Mouse (Mus musculus) right cerebral cortex, postnatal 36 days (tissue): Measurements from ENCODE around the gene Acox2.
"Not testable (repeated sequence)": the region's sequence is repeated elsewhere in the genome, so short reads cannot be mapped to it uniquely, and the experiment has no call there.

Source experiments
- DNase-seq, 2 experiments: peaks; one replicate each; pipeline ENCODE4 v3.0.0; 2022; ENCODE audit warnings: low spot score in 2 of 2, mixed read lengths in 1 of 2

The Acox2 gene

DNA sequence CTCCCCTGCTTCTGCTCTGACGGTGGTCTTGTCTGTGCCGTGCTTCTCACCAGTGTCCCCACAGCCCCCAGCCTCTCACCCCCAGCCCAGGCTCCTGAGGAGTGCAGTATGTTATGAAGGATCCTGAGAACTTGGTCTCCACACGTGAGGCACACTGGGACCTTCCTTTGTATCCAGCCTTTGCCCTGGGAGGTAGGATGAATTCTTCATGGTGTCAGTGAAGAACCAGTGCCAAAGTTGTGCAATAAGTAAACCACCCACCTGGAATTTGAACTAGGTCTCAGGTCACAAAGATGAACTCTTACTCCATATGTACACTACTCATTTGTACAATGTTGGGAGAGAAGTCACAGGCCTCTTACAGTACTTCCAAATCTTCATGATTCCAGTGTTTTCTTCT, at the start of gene Acox2:
Gene Acox2 (minus strand): TSS at position 188 of the 400 bp plus-strand sequence.
- DNase-seq: no peak

DNA sequence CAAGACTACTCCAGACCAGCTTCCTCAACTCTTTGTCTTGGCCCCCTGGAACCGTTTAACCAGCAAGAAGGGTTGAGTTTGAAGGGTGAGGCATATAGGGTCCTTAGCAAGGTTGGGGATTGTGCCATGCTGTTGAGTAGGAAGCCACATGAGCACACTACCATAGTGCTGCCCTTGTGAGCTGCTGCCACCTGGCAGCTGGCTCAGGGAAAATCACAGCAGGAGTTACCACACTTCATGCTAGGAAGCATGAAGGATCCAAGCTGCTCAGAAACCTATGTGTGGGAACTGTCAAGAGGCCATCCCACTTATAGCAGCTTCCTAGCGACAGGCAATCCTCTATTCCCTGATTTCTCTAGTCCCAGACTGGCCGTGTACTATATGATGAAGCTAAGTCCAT, 49.5 kb upstream of the Acox2 start:
- DNase-seq: no peak

DNA sequence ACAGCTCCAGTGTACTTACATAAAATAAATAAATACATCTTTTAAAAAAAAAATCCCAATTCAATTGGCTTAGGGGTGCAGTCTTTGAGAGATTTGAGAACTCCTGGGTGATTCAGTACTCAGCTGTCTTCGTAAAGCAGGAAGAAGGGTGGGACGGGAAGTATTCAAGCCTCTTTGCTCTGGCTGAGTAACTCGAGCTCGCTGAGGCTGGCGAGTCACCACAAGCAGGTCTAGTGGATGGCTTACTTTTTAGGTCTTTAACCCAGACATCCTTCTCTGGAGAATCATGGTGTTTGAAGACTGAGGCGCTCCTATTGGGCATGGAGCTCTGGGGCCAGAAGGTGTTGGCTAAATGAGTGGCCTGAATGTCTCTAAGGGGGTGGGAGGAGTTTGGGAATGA, 47.7 kb upstream of the Acox2 start:
- no peak for DNase-seq

DNA sequence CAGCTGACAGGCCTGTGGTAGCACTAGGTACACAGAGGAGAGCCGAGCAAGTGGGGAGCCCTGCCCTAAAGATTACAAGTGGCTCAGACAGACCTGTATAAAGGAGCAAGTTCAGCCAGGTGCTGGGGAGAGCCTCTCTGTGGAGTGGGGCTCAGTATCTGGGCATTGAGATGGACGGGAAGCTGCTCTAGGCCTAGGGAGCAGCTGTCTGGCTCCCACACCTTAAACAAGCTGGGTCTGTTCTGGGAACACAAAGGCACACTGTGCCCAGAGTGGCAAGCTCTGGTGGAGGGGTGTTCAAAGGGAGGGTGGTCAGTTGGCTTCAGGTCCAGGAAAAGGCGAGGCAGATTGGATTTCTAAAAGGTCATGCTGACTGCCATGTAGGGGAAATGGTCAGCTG, 45.9 kb upstream of the Acox2 start:
- DNase-seq: no peak

DNA sequence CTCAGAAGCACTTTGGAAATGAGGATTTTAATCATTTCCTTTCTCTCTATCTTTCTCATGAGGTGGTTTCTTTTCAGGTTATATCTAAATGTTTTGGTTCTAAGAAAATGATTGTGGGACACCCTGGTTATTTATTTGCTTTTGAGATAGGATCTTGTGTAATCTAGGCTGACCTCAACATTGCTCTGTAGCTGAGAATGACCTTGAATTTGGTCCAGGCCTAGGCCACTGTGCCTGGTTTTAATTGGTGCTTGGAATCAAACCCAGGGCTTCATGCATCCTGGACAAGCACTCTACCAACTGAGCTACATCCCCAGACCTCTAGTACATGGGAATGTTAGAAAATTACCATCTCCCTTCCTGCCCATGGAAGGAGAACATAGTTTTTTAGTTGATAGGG, 44.9 kb upstream of the Acox2 start:
- no peak for DNase-seq

DNA sequence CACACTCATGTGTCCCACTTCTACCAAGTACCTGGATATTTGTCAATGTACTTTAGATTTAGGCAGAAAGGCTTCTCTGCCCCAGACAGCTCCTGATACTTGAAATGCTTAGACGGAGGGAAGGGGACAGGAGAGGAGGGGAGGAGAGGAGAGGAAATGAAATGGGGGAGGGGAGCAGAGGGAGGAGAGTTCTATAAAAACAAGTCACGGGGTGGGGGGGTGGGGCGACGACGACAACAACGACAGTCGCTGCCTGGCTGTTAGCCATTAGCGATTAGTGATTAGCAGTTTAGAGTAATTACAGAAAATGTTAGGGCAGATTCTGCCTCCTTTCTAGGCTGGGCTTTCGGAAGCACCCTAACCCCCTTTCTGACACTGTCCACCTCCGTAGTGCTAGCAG, 43.5 kb upstream of the Acox2 start:
- no peak for DNase-seq

DNA sequence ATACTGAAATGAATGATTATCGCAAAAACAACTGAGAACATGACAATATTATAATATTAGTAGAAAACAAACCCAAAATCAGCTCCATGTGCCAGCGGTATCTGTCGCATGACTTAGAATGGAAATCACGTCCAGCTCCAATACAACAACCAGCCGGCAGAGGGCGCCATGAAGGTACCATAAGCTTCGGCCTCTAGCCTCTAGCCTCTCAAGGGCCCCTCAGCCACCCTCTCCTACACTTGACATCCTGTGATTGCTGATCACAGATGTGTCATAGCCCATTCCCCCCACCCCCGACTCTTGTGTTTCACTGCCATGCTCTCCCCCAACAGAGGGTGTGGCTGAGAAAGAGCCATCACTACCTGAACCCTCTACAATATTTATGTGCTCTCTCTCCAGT, 41.1 kb upstream of the Acox2 start:
- DNase-seq: no peak

DNA sequence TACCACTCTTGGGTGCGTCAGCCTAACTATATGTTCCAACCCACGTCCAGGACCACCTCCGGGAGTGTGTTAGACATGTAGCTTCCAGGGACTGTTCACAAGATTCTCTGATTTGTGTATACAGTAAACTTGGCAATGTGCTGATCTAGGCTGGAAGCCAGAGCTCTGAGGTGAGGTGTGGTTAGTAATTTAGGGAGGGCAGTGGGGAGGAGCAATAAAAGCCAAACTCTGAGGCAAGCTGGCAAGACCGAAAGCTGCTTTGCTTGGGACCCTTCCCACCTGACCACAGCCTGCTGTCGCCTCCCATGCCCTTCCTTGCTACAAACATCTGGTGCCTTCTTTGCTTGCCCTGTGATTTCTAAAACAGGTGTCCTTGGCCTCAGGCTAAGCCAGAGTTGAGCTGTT, 38.7 kb upstream of the Acox2 start:
- DNase-seq: peak in 1 of 2 experiments; percentile 16

DNA sequence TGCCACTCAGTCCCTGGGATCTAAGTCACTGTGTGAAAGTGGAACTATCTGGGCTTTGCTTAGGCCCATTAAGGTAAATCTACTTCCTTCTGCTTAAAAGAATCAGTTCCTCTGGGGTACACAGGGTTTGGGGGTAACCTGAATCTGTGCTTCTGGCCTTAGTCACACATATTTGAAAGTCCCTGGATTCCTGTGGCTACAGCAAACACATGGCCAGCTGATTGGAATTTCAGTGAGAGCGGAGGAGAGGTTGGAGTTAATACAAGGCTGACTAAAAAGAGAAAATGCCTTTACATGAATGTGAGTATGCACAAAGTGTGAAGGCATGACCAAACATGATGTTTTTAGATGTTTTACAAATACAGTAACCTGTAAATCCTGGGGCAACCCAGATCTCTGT, 35.1 kb upstream of the Acox2 start:
- no peak for DNase-seq

DNA sequence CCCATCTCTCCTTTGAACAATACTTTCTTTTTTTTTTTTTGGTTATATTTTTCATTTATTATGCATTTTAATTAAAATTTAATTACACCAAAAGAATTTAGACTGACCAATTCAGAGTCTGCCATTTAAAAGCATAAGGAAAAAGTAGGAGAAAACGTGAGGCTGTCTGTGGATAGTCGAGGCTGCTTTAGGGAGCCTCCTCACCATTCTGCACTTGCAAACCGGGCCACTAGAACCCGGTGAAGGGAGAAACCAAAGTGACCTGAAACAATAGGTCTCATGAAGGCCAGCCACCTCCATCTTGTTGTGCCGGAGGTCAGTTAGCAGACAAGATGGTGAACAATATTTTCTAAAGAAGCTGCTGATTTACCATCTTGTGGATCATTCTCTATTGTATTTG, 27.4 kb upstream of the Acox2 start:
- not testable (repeated sequence) for DNase-seq

DNA sequence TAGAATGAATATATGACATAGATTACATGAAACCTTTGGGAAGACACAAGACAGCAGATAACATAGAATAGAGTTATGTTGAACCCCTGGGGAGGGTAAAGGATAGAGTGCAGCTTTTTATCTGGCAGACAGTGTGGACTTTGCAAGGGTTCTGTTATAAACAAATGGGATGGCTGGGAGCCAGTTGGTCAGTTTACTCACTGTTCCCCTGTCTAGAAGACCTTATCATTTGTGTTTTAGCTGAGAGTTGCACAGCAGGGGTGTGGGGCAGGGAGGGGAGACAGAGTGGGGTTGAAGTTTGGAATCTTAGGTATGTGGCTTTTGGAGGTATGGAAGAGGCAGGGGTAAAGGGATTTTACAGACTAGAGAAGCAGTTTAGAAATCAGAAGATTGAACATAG, 24.6 kb upstream of the Acox2 start:
- no peak for DNase-seq

DNA sequence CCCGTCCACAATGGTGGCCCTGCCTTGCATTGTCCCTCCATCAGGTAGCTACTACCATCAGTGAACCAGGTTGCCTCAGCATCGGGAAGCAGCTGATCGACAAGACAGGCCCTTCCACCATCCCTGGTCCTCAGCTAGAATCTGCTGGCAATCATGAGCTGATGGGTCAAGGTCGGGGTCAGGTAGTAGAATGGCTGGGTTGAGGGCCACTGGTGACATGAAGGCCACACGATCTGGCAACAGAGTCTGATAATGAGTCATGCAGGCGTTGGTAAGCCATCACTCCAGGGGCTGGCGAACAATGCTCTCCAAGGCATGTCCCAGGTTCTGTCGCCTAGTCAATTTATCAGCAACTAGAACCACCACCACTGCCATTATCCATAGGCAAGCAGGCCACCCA, 12.1 kb upstream of the Acox2 start:
- DNase-seq: not testable (repeated sequence)

DNA sequence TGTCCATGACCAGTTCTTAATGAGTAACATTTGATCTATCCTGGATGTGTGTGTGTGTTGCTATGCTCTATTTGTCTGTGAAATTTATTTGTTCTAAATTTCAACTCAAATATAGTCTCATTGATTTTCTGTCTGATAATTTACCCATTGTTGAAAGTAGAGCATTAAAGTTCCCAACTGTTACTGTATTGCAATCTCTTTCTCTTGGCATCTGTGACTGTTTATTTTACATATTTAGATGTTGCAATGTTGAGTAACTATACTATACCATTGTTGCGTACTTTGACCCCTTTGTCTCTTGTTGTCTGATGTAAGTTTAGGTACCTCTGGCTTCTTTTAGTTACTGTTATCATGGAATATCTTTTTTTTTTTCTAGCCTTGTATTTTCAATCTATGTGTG, 5.2 kb upstream of the Acox2 start:
- DNase-seq: no peak

DNA sequence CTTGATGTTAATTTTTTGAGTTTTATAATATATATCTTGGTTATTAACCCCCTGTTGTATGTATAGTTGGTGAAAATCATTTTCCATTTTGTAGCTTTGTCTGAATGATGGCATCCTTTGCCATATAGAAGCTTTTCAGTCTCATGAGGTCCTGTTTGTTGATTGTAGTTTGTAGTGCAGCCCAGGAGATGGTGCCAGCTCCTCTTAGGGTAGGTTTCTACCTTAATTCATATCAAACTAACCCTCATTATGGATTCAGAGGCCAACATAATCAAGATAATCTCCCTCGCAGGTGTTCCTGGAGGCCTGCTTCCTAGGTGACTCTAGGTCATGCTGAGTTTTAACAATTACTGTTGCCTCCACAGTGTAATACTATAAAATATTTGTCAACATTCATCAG, 3.1 kb upstream of the Acox2 start:
- DNase-seq: no peak

DNA sequence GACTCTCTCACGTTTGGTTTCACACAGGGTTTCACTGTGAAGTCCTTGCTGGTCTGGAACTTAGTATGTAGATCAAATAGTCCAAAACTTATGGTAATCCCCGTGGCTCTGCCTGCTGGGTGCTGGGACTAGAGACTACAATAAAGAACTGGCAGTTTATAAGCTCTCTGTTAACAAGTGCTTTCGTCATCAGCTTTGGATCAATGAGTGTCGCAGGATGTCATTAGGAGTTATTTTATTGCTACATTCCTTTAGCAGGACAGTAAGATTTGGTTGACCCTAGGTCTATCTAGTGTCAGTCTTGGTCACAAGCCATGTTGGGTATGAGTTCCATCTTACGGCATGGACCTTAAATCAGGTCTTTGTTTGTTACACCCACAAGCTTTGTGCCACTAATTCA, 1.1 kb upstream of the Acox2 start:
- DNase-seq: no peak

DNA sequence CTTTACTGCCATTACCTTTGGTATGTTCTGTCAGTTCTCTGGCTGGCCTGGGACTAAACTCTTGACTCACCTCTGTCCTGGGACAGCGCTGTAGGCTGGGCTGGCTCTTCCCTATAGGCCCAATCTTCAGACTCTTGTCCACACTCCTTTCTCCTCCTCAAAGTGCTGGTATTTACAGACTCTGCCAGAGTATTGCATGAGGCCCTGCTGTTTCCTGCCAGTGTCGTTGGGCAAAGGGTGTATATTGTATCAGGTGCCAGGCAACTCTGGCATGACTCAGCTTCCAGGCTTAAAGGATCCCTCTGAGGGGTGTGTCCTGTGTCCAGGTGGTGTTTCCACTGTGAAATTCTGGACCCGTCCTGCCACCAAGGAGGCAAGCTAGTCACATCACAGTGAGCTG, 401 bp downstream of the Acox2 start:
- no peak for DNase-seq

DNA sequence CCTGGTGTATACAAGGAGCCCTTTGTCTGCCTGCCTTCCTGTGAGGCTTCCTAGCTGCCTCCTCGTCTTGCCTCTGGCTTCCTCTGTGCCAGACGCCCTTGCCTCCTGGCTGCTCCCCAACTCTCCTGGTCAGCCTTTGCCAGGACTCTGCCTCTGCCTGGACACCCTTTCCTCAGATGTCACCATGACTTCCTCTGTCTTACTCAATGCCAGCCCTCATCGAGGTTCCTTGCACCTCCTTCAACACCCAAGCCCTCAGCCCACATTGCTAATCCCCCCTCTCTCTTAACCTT, 872 bp downstream of the Acox2 start:
- DNase-seq: no peak

DNA sequence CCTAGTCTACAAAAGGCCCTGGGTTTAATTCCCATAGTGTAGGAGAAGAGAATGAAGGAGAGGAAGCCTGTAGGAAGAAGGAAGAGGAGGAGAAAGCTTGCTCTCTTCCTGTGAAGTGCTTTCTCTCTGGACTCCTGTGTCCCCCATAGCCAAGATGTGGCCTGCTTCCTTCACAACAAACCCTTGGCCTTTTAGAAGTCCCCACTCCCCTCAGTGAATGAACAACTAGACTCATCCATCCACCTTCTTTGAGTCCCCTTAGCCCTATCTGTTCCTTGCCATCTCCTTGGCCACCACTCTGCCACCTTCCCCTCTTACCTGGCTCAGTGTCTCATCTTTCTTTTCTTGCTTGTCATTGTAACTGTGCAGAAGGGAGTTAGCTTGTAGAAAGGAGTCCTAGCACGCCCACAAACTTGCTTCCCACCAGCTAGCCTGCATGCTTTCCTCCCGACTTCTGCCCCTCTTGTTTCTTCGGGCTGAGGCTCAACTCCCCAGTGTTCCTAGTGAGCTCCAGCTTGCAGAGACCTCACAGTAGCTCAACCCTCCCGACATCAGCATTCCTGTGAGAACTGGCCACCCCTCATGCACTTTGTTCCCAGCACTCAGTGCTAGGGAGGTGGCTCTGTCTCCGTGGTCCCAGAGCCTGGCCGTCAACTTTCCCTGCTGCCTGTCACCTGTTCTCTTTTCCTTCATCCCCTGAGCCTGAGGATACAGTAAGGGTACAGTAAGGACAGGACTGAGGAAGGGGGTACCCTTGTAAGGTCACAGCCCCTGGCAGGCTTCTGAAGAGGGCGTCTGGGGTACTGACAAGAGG, 1.4 kb downstream of the Acox2 start:
- no peak for DNase-seq

DNA sequence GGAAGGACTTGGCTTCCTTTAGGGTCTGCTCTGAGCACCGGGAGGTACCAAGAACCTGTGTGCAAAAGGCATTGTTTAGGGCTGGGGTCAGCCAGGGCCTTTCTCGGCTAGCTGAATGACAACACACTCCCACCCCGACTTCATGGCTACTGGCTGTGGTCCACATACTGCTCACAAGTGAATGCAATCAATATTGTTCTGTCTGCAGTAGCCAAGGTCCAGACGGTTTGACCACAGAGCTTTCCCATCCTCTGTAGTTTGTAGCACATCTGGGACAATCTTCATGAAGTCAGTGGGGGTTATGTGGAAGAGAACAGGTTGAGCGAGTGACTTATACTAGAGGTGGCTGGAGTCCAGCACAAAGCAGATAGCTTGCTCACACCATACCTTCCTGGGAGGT, 2.3 kb downstream of the Acox2 start:
- no peak for DNase-seq

DNA sequence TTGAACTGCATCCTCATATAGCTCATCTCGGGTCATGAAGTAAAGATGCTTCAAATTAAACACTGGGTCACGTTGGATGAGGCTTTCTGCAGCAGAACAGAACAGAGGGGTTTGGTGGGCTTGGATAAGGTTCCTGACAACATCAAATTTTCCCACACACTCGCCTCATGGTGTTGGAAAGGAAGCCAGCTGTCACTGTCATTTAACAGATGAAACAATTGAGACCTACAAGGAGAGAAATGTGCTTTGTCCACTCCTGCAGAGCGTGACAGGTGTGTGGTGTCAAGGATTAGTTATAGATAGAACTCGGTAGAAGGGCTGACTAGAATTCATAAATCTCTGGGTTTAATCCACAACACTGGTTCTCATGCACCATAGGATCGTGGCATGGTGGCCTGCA, 3.1 kb downstream of the Acox2 start:
- DNase-seq: no peak

DNA sequence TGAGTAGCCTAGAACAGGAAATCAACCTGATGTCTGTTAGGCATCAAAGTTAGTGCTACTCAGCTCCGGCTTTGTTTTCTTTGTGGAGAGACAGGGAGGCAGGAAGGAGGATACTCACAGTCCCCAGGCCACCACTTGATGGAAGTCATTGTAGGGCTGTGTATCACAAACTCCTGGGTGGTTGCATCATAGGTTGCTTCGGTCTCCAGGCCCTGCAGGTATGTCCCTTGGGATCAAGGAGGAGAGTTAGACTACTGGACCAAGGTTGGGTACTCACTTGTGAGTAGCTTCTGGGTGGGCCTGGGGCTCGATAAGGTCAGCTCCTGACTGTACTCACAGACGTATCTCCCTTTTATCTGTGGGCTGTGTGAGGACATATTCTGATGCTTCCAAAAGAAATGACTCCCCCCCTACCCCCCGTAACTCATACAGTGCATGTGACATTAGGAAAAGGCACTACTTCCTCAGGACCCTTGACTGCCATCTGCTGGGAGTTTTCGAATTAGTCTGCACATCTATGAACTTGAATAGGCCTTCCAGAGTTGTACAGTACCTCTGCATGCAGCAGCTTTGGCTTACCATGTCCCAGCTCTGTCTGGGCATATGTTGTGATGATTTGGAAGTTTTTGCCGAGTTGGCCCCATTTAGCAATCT, 4.0 kb downstream of the Acox2 start:
- peak; percentile 19 to 27 for DNase-seq

DNA sequence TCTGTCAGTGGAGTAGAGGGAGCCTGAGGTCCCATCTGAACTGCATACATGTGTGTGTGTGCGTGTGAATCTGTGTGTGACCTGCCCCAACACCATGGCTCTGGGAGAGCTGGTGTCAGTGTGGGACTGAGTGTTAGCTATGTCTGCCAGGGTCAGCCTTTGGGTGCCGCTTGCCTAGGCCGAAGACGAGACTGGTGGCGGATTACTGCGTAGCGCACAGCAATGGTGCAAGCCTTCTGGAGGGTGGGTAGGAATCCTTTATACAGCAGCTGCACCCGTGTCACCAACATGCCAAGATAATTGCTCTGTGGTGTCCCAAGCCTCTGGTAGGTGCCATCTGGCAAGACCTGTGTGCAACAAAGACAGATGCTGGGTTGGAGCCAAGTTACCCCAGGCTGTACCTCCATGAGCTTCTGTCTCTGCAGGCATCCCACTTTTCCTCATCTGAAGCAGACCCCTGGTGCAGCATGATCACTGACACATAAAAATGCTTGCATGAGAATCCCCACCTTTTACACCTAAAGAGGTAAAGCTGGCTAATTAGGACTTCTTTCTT, 7.7 kb downstream of the Acox2 start:
- no peak for DNase-seq

DNA sequence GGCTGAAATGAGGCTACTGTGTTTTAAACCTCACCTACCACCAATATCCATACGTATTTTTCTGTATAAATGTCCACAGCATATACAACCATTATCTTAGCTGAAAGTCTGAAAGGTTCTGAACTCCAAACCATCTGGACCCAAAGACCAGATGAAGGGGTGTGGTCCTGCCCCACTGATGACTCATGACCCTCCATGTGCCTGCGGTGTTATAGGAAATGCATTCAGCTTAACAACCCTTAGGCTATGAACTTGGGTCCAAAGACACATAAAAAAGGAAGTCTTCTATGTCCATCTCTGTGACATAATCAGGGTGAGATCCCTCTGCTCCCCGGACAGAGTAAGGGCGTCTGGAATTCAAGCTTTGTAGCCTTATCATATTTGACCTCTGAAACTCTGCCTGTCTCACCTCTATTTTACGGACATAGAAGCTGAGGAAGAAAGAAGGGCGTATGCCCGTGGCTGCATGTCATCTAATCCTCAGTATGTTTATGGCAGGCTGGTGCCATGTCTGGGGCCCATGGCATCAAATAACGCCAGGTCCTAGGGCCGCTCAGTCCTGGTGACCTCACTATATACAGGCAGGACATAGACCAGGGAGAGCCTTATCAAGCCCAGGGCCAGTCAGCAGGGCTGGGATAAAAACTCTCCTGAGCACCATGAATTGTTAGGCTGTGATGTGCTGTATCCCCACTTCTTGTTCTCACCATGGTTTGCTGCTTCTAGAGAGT, 8.8 kb downstream of the Acox2 start:
- DNase-seq: no peak
